Mouse (Mus musculus) embryo, embryonic 9.5 days (tissue): ENCODE results near the gene Dennd2c.

Source experiments
- DNase-seq: peaks from one replicate; pipeline ENCODE4 v3.0.0-alpha.2; 2017; ENCODE audit errors: extremely low spot score

Gene Dennd2c

GRCm38 (mm10) chr3:103102454-103103390 lies at the start of gene Dennd2c:
TSS of gene Dennd2c (plus strand) at chr3:103102604.
- peak; percentile 94 for DNase-seq

GRCm38 (mm10) chr3:103056016-103056595 lies 46.3 kb upstream of the Dennd2c start:
- no peak for DNase-seq

- DNase-seq = no peak
Measured at GRCm38 (mm10) chr3:103057752-103058151, 44.7 kb upstream of the Dennd2c start.

- peak; percentile 98 for DNase-seq
Measured at GRCm38 (mm10) chr3:103058207-103059157, 43.9 kb upstream of the Dennd2c start, which contains the start of gene Nras. TSS of gene Nras (plus strand) at chr3:103058285.

- no peak for DNase-seq
Measured at GRCm38 (mm10) chr3:103066927-103067326, 35.5 kb upstream of the Dennd2c start.

GRCm38 (mm10) chr3:103068971-103069370 lies 33.4 kb upstream of the Dennd2c start:
- no peak for DNase-seq

GRCm38 (mm10) chr3:103073771-103074170 lies 28.6 kb upstream of the Dennd2c start, which contains the start of gene Ampd1:
TSS of gene Ampd1 (plus strand) at chr3:103074014.
- DNase-seq = no peak

GRCm38 (mm10) chr3:103075871-103076270 lies 26.5 kb upstream of the Dennd2c start:
- no peak for DNase-seq

- no peak for DNase-seq
Measured at GRCm38 (mm10) chr3:103076476-103076875, 25.9 kb upstream of the Dennd2c start.

GRCm38 (mm10) chr3:103079301-103079700 lies 23.1 kb upstream of the Dennd2c start:
- no peak for DNase-seq

GRCm38 (mm10) chr3:103081051-103081450 lies 21.4 kb upstream of the Dennd2c start:
- DNase-seq = no peak

- no peak for DNase-seq
Measured at GRCm38 (mm10) chr3:103081861-103082453, 20.4 kb upstream of the Dennd2c start.

GRCm38 (mm10) chr3:103082761-103083160 lies 19.6 kb upstream of the Dennd2c start:
- DNase-seq = no peak

- no peak for DNase-seq
Measured at GRCm38 (mm10) chr3:103085986-103086385, 16.4 kb upstream of the Dennd2c start.

GRCm38 (mm10) chr3:103091753-103092152 lies 10.7 kb upstream of the Dennd2c start:
- DNase-seq = no peak

- DNase-seq = no peak
Measured at GRCm38 (mm10) chr3:103098662-103099061, 3.7 kb upstream of the Dennd2c start.

- no peak for DNase-seq
Measured at GRCm38 (mm10) chr3:103099667-103100066, 2.7 kb upstream of the Dennd2c start.

GRCm38 (mm10) chr3:103100735-103101134 lies 1.7 kb upstream of the Dennd2c start:
- DNase-seq = no peak

- no peak for DNase-seq
Measured at GRCm38 (mm10) chr3:103101194-103101593, 1.2 kb upstream of the Dennd2c start.

- no peak for DNase-seq
Measured at GRCm38 (mm10) chr3:103101909-103102308, 495 bp upstream of the Dennd2c start.

- no peak for DNase-seq
Measured at GRCm38 (mm10) chr3:103107565-103108240, 5.3 kb downstream of the Dennd2c start.
